Mouse (Mus musculus) ovary, postnatal 14 days (tissue): ENCODE data around the gene 2510002D24Rik.
A peak's percentile ranks its signal among the peaks of the same experiment; 100 is the strongest.

Experiments
- DNase-seq: peaks from one replicate; pipeline ENCODE4 v3.0.0; 2022; ENCODE audit warnings: low spot score

The 2510002D24Rik gene

GRCm38 (mm10) chr16:18836468-18837208 is at the start of gene 2510002D24Rik, which contains the start of gene Gm28539:
TSS of gene 2510002D24Rik (plus strand) at chr16:18836578.
TSS of gene Gm28539 (plus strand) at chr16:18836584.
- DNase-seq = peak; percentile 86

DNA sequence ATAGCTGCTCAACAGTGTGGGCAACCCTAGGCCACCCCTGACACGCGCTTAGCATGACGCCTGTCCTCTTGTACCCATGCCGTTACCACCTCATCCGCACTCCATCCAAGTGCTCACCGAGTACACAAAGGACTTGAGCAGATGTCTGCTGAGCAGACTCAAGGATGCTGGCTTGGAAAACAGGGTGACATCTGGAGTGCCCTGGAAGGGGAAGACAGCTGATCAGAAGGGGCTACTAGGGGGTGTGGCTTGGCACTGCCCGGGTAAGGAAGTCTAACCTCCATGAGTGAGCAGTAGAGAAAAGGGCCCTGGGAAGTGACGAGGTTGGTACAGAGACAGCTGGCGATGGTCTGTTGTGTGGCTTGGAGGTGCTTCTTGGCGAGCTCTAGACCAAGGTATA is 49.7 kb upstream of the 2510002D24Rik start:
- DNase-seq = no peak

DNA sequence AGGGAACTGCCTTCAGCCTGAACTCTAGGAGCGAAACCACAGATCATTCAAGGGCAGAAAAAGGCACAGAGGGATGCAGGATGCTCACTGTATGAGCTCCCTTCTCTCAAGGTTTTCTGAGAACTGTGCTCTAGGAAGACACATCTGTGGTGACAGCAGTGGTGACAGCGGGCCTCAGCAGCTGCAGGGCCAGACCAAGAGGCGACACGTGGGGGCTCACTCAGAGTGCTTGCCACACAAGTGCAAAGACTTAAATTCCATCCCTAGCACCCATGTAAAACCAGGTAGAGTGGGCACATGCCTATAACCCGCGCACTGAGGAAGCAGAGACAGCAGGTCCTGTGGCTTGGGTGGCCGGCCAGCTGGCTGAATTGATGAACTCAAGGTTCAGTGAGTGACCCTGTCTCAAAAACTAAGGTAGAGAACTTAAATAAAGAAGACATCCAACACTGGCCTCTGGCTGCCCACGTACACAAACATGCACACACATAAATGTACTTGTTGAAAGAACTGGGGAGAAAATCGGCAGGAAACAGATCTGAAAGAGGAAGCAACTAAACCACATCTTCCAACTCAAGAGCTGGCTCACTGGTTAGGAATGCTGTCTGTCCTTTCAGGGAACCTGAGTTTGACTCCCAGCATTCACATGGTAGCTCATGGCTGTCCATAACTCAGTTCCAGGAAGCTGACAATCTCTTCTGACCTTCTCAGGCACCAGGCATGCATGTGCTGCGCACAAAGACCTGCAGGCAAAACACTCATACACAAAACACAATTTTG is 47.6 kb upstream of the 2510002D24Rik start:
- no peak for DNase-seq

GRCm38 (mm10) chr16:18795223-18795899 is 41.0 kb upstream of the 2510002D24Rik start:
- DNase-seq = no peak

- DNase-seq = no peak
Observed at GRCm38 (mm10) chr16:18796645-18797044, 39.7 kb upstream of the 2510002D24Rik start.

DNA sequence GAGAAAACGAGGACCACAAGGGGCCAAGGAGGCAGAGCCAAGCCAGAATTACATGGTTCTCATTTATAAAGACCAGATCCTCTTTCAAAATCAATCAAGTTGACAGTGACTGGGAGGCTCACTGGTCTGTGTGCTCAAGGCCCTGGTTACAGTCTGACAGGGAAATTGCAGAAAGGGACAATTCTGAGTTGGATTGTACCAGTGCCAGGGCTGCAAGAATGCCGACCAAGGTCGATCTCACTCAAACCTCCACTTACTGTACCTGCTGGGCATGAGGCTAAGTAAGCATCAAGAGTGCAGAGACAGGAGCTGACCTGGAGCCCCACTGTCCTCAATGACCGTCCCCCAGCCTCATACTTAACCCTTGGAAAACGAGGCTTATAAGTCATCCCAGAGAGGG is 38.2 kb upstream of the 2510002D24Rik start:
- DNase-seq = no peak

- DNase-seq = peak; percentile 21
Observed at GRCm38 (mm10) chr16:18798841-18799240, 37.5 kb upstream of the 2510002D24Rik start.

DNA sequence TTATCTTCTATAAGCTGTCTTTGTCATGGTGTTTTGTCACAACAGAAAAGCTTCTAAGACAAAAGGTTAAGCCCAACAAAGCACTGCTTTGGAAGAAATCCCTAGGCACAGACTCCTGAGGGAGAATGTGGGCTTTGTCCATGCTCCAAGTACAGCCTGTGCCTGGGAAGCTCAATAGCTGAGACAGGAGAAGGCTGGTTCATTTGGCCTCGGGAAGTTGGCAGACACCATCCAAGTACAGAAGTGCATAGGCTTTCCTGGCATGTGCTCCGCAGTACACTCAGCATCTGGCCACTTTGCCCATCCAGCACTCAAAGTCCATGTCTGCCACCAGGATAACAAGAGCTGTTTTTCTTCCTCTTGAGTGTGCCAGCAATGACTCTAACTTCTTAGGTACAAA is 30.6 kb upstream of the 2510002D24Rik start:
- no peak for DNase-seq

GRCm38 (mm10) chr16:18809001-18809400 is 27.4 kb upstream of the 2510002D24Rik start:
- DNase-seq = no peak

DNA sequence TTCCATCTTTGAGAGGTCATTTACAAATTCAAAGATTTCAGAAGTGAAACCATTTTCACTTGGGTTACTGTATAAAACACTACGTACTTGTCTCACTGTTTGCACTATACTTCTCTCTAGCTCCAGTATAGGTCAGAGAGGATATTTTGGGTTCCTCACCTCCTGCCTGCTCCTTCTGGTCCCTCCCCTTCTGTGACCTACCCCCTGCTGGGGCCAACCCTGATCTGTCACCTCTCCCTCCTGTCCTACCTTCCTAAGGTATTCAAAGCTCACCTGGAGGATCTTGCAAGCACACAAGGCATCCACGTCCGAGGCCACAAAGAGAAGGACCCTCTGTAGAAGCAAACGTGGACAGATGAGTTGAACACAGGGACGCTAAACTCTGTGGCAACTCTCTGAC is 25.3 kb upstream of the 2510002D24Rik start:
- peak; percentile 10 for DNase-seq

DNA sequence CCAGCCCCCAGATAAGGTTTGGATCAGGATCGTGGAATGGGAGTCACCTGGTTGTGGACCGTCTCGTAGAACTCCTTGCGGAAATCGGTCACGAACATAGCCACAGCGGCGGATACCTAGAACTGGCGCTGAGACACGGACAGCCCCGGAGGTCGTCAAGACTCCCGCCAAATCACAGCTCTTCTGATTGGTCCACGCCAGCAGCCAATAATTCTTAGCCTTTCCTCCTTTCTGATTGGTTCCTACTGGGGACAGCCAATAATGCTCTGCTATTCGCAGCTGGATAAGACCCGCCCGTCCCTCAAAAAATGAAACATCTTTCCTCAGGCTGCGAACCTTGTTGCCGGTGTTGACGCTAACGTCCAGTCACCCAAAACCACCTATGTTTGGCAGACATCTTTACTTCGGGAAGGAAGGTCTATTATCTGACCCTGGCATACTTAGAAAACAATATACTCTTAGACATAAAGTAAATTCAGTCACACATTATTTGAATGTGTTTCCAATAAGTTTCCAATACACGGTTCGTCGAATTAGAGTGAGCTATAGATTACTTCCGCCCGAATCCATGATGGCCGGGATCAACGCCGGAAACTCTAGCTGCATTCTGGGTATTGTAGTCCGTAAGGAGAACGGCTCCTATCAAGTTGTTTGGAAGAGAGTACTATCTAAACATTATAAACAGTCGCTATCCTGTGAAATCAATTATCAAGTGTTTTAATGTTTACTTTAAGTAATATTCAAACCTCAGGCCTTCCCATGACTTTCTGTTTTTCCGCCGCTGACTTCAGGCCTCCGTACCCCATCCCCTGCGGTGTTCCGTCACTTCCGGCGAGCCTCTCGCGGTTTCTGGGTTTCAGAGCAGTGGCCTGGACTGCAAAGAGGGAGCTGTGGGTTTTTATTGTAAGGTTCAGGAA is 24.7 kb upstream of the 2510002D24Rik start, which contains the start of the genes Ufd1 and Cdc45:
Gene Ufd1, plus strand, starts transcription at position 312 of the 917 bp plus-strand sequence.
Gene Cdc45, minus strand, starts transcription at position 520 of the 917 bp plus-strand sequence.
- DNase-seq = peak; percentile 74

- no peak for DNase-seq
Observed at GRCm38 (mm10) chr16:18812385-18812910, 23.9 kb upstream of the 2510002D24Rik start.

DNA sequence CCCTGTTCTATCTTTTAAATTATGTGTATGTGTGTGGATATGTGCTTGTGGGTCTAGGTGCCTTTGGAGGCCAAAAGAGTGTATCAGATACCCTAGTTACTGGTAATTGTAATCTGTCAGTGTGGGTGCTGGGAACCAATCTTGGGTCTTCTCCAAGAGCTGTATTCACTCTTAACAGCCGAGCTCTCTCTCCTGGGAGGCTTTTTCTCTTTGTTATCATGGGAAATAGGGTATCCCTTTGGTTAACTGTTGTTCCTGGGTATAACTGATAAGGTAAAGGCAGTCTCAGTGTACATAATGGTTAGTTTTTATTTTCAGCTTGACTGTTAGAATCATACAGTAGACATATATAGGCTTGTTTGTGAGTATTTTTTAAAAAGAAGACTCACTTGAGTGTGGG is 14.0 kb upstream of the 2510002D24Rik start:
- DNase-seq = no peak

DNA sequence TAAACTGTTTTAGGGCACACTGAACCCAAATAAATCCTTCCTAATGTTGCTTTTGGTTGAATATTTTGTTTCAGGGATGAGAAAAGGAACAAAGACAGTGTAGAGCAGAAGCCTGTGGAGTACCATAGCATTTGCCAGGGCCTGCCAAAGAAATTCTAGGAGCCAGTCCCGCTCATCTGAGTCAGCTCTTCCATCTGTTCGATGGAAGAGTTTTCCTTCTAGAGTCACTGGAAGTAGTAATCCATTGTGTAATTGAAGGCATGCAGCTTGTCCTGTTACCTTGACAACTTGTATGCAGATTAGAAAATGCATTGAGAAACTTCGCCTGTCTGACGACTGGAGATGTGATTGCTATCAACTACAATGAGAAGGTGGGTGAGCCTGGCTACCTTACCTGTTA is 13.5 kb upstream of the 2510002D24Rik start:
- DNase-seq = no peak

DNA sequence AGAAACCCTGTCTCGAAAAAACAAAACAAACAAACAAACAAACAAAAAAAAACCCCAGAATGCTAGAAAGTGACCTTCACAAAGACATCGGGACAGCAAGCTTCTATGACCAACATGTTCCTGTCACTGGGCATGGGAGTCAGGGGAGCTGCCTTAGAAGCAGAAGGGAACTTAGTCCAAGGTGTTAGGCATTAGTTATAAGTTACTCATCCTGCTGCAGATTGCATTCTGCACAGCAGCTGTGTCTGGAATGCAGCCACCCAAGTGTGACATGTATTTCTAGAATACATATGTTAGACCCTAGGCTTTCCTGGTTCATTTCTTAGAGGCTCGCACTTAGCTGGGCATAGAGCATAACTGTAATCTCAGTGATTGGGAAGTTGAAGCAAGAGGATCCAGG is 7.7 kb upstream of the 2510002D24Rik start:
- no peak for DNase-seq

- DNase-seq = no peak
Observed at GRCm38 (mm10) chr16:18829102-18829501, 7.3 kb upstream of the 2510002D24Rik start.

GRCm38 (mm10) chr16:18833486-18833885 is 2.9 kb upstream of the 2510002D24Rik start:
- DNase-seq = no peak

DNA sequence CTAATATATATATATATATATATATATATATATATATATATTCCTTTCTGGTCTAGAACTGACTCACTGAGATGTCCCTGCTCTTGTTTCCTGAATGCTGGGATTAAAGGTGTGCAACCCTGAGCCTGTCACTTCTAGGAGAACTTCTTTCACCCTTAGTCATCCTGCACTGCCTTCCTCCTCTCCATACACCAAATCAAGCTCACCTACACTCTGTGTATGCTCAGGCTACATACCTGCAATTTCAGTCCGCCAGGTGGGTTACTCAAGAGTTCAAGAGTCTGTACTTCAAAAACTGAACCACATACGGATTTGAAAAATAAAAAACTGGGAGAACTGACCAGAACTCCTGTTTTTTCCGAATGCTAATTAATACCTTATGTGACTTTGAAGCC is 308 bp upstream of the 2510002D24Rik start:
- no peak for DNase-seq

DNA sequence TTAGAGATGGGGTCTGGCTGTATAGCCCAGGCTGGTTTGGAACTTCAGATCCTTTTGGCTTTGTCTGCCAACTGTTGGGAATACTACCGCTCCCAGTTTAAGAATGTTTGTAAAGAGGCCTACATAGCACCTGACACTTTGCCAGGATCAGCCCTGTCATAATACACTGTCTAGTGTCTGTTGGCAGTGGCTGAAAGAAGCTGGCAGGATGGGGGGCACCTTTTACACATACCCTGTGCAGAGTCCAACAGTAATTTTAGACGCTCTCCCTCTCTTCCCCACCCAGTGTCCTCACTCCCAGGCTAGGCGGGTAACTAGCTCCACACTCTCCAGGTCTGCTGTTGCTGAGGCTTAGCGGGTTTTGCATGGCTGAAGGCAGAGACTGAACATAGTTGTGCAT is 2.0 kb downstream of the 2510002D24Rik start:
- DNase-seq = no peak

GRCm38 (mm10) chr16:18846301-18846820 is 10.0 kb downstream of the 2510002D24Rik start:
- DNase-seq = no peak
